Mouse (Mus musculus): Measurements from ENCODE around the gene Arvcf. TPM values are rescaled to one million over a fixed set of nuclear protein-coding genes. Genes with fewer than 3 reads are reported as not detected.

Gene Arvcf
- polyA plus RNA-seq, 1 experiment from 2014 or later, result 37.9 TPM

GRCm38 (mm10) chr16:18411802-18412476, 64.0 kb downstream of the Arvcf start:
- no peak for ATAC-seq (ENCODE audit: insufficient number of reproducible peaks, low FRiP score, low TSS enrichment, low read depth)
- peaks cover 38% of the 10 kb centered on the region for H3K36me3 ChIP-seq
- H3K27me3 ChIP-seq, result no peaks in the 10 kb centered on the region
- H3K4me3 ChIP-seq (replicated peaks), result no peak overlapping the region
- peaks cover 19% of the 10 kb centered on the region for H3K4me1 ChIP-seq
- H3K9ac ChIP-seq, result no peak overlapping the region
- WGBS, result 81% methylated on average over 12 of the region's 12 CpGs
- H3K4me2 ChIP-seq (replicated peaks), result no peak overlapping the region
- no peaks in the 10 kb centered on the region for H3K9me3 ChIP-seq (replicated peaks)
- no peak overlapping the region for H3K27ac ChIP-seq (replicated peaks)

- Histone ChIP-seq H3K27me3 (no peaks in the 10 kb centered on the region), H3K9ac (no peak overlapping the region), H3K9me3 (replicated peaks) (no peaks in the 10 kb centered on the region), H3K4me3 (replicated peaks) (no peak overlapping the region), H3K4me1 (peaks cover 20% of the 10 kb centered on the region), H3K4me2 (replicated peaks) (no peak overlapping the region), H3K27ac (replicated peaks) (no peak overlapping the region), H3K36me3 (peaks cover 31% of the 10 kb centered on the region)
- 84% methylated on average over 7 of the region's 7 CpGs for WGBS
- ATAC-seq (ENCODE audit: insufficient number of reproducible peaks, low FRiP score, low TSS enrichment, low read depth), result no peak
These were observed 65.2 kb downstream of the Arvcf start for GRCm38 (mm10) chr16:18413032-18413816.

- peak overlapping the region; percentile 81 for H3K27ac ChIP-seq (replicated peaks)
- peaks cover 9% of the 10 kb centered on the region; the same call in 1 of the 2 replicates for H3K36me3 ChIP-seq
- no peak overlapping the region; the same call in 1 of the 2 replicates for H3K4me2 ChIP-seq (replicated peaks)
- H3K27me3 ChIP-seq, result no peaks in the 10 kb centered on the region
- WGBS, result 40% methylated on average over 18 of the region's 18 CpGs
- 0 out of 2 replicates have a peak, but pooled peaks have one; percentile 44 for ATAC-seq (ENCODE audit: insufficient number of reproducible peaks, low FRiP score, low TSS enrichment, low read depth)
- H3K4me1 ChIP-seq, result peaks cover 20% of the 10 kb centered on the region
- no peaks in the 10 kb centered on the region for H3K9me3 ChIP-seq (replicated peaks)
- H3K9ac ChIP-seq, result no peak overlapping the region
- H3K4me3 ChIP-seq (replicated peaks), result no peak overlapping the region
These were observed 68.2 kb downstream of the Arvcf start for GRCm38 (mm10) chr16:18416094-18416761.

GRCm38 (mm10) chr16:18416837-18417236, 68.9 kb downstream of the Arvcf start:
- peaks cover 16% of the 10 kb centered on the region for H3K4me1 ChIP-seq
- H3K27me3 ChIP-seq, result no peaks in the 10 kb centered on the region
- no peak overlapping the region for H3K4me3 ChIP-seq (replicated peaks)
- no peak overlapping the region for H3K4me2 ChIP-seq (replicated peaks)
- no peaks in the 10 kb centered on the region for H3K9me3 ChIP-seq (replicated peaks)
- ATAC-seq (ENCODE audit: insufficient number of reproducible peaks, low FRiP score, low TSS enrichment, low read depth), result no peak
- 81% methylated on average over 3 of the region's 3 CpGs for WGBS
- no peak overlapping the region for H3K9ac ChIP-seq
- H3K36me3 ChIP-seq, result peaks cover 13% of the 10 kb centered on the region
- H3K27ac ChIP-seq (replicated peaks), result peak overlapping the region; percentile 81

- Histone ChIP-seq H3K9ac (no peak overlapping the region), H3K27ac (replicated peaks) (no peak overlapping the region), H3K4me3 (replicated peaks) (no peak overlapping the region), H3K4me1 (peaks cover 16% of the 10 kb centered on the region), H3K4me2 (replicated peaks) (no peak overlapping the region), H3K36me3 (peaks cover 19% of the 10 kb centered on the region), H3K27me3 (no peaks in the 10 kb centered on the region), H3K9me3 (replicated peaks) (no peaks in the 10 kb centered on the region)
- ATAC-seq (ENCODE audit: insufficient number of reproducible peaks, low FRiP score, low TSS enrichment, low read depth), result no peak
- 87% methylated on average over 5 of the region's 5 CpGs for WGBS
These were observed 69.5 kb downstream of the Arvcf start for GRCm38 (mm10) chr16:18417491-18417890.

- Histone ChIP-seq H3K9ac (no peak overlapping the region), H3K4me2 (replicated peaks) (no peak overlapping the region), H3K4me3 (replicated peaks) (no peak overlapping the region), H3K36me3 (peaks cover 24% of the 10 kb centered on the region), H3K27ac (replicated peaks) (no peak overlapping the region), H3K9me3 (replicated peaks) (no peaks in the 10 kb centered on the region), H3K27me3 (no peaks in the 10 kb centered on the region), H3K4me1 (peaks cover 24% of the 10 kb centered on the region)
- 79% methylated on average over 4 of the region's 4 CpGs for WGBS
- no peak for ATAC-seq (ENCODE audit: insufficient number of reproducible peaks, low FRiP score, low TSS enrichment, low read depth)
These were observed 71.0 kb downstream of the Arvcf start for GRCm38 (mm10) chr16:18418756-18419602.

GRCm38 (mm10) chr16:18419603-18420026, 71.6 kb downstream of the Arvcf start:
- peaks cover 31% of the 10 kb centered on the region for H3K4me1 ChIP-seq
- no peaks in the 10 kb centered on the region for H3K27me3 ChIP-seq
- peaks cover 21% of the 10 kb centered on the region for H3K36me3 ChIP-seq
- H3K4me3 ChIP-seq (replicated peaks), result no peak overlapping the region
- no peaks in the 10 kb centered on the region for H3K9me3 ChIP-seq (replicated peaks)
- no peak for ATAC-seq (ENCODE audit: insufficient number of reproducible peaks, low FRiP score, low TSS enrichment, low read depth)
- H3K9ac ChIP-seq, result no peak overlapping the region
- 83% methylated on average over 1 of the region's 1 CpGs for WGBS
- no peak overlapping the region for H3K4me2 ChIP-seq (replicated peaks)
- H3K27ac ChIP-seq (replicated peaks), result no peak overlapping the region

GRCm38 (mm10) chr16:18420571-18420970, 72.6 kb downstream of the Arvcf start:
- H3K4me1 ChIP-seq, result peaks cover 36% of the 10 kb centered on the region
- ATAC-seq (ENCODE audit: insufficient number of reproducible peaks, low FRiP score, low TSS enrichment, low read depth), result no peak
- H3K36me3 ChIP-seq, result peaks cover 19% of the 10 kb centered on the region
- H3K4me3 ChIP-seq (replicated peaks), result no peak overlapping the region
- H3K4me2 ChIP-seq (replicated peaks), result no peak overlapping the region
- H3K27me3 ChIP-seq, result no peaks in the 10 kb centered on the region
- no peak overlapping the region for H3K9ac ChIP-seq
- WGBS, result 57% methylated on average over 3 of the region's 3 CpGs
- no peak overlapping the region for H3K27ac ChIP-seq (replicated peaks)
- no peaks in the 10 kb centered on the region for H3K9me3 ChIP-seq (replicated peaks)

- 66% methylated on average over 7 of the region's 7 CpGs for WGBS
- Histone ChIP-seq H3K27me3 (no peaks in the 10 kb centered on the region), H3K4me3 (replicated peaks) (no peak overlapping the region), H3K4me1 (peaks cover 32% of the 10 kb centered on the region), H3K9me3 (replicated peaks) (no peaks in the 10 kb centered on the region), H3K27ac (replicated peaks) (peak overlapping the region; percentile 58; the same call in 1 of the 2 replicates), H3K4me2 (replicated peaks) (0 out of 2 replicates have a peak overlapping the region, but pooled peaks have one; percentile 80), H3K9ac (no peak overlapping the region), H3K36me3 (peaks cover 19% of the 10 kb centered on the region)
- ATAC-seq (ENCODE audit: insufficient number of reproducible peaks, low FRiP score, low TSS enrichment, low read depth), result no peak
These were observed 75.4 kb downstream of the Arvcf start for GRCm38 (mm10) chr16:18423203-18423914.

GRCm38 (mm10) chr16:18423915-18424265, 75.9 kb downstream of the Arvcf start:
- WGBS, result 53% methylated on average over 5 of the region's 5 CpGs

More at GRCm38 (mm10) chr16:18423915-18424265, 75.9 kb downstream of the Arvcf start:
- Histone ChIP-seq H3K4me1 (peaks cover 32% of the 10 kb centered on the region), H3K4me2 (replicated peaks) (peak overlapping the region; percentile 80; the same call in 1 of the 2 replicates), H3K36me3 (peaks cover 19% of the 10 kb centered on the region), H3K9ac (no peak overlapping the region), H3K27me3 (no peaks in the 10 kb centered on the region), H3K9me3 (replicated peaks) (no peaks in the 10 kb centered on the region), H3K4me3 (replicated peaks) (0 out of 2 replicates have a peak overlapping the region, but pooled peaks have one; percentile 1), H3K27ac (replicated peaks) (peak overlapping the region; percentile 58; the same call in 1 of the 2 replicates)
- ATAC-seq (ENCODE audit: insufficient number of reproducible peaks, low FRiP score, low TSS enrichment, low read depth), result no peak
